Mouse (Mus musculus): Measurements from ENCODE around the gene Car11. TPM values are rescaled to one million over a fixed set of nuclear protein-coding genes. Genes with fewer than 3 reads are reported as not detected.

Gene Car11
- polyA plus RNA-seq, 1 experiment from 2014 or later: 71.4 TPM

GRCm38 (mm10) chr7:45697894-45698293 lies 1.7 kb upstream of the Car11 start:
- ATAC-seq (ENCODE audit: low FRiP score): no peak
- H3K4me2 ChIP-seq: no peak overlapping the region
- no peaks in the 10 kb centered on the region for H3K36me3 ChIP-seq
- no peaks in the 10 kb centered on the region for H3K9me3 ChIP-seq (replicated peaks)
- 0 out of 2 replicates have a peak, but pooled peaks cover 5% of the 10 kb centered on the region for H3K27me3 ChIP-seq (replicated peaks)
- H3K4me3 ChIP-seq (replicated peaks): no peak overlapping the region
- peaks cover 38% of the 10 kb centered on the region for H3K4me1 ChIP-seq
- WGBS: 85% methylated on average over 6 of the region's 7 CpGs
- H3K9ac ChIP-seq (replicated peaks): no peak overlapping the region
- H3K27ac ChIP-seq (replicated peaks): no peak overlapping the region

- ATAC-seq (ENCODE audit: low FRiP score): 0 out of 2 replicates have a peak, but pooled peaks have one; percentile 1
- no peaks in the 10 kb centered on the region for H3K36me3 ChIP-seq
- peak overlapping the region; percentile 58 for H3K4me3 ChIP-seq (replicated peaks)
- WGBS: under 1% methylated on average over 20 of the region's 20 CpGs
- H3K9ac ChIP-seq (replicated peaks): peak overlapping the region; percentile 80
- H3K9me3 ChIP-seq (replicated peaks): no peaks in the 10 kb centered on the region
- H3K27me3 ChIP-seq (replicated peaks): 0 out of 2 replicates have a peak, but pooled peaks cover 5% of the 10 kb centered on the region
- H3K4me2 ChIP-seq: peak overlapping the region; percentile 96
- H3K4me1 ChIP-seq: peaks cover 55% of the 10 kb centered on the region
- H3K27ac ChIP-seq (replicated peaks): peak overlapping the region; percentile 81
Observed at GRCm38 (mm10) chr7:45700301-45701015, 815 bp downstream of the Car11 start.

GRCm38 (mm10) chr7:45701072-45701471 lies 1.4 kb downstream of the Car11 start:
- 0 out of 2 replicates have a peak, but pooled peaks cover 5% of the 10 kb centered on the region for H3K27me3 ChIP-seq (replicated peaks)
- no peak for ATAC-seq (ENCODE audit: low FRiP score)
- no peaks in the 10 kb centered on the region for H3K9me3 ChIP-seq (replicated peaks)
- peaks cover 61% of the 10 kb centered on the region for H3K4me1 ChIP-seq
- H3K9ac ChIP-seq (replicated peaks): peak overlapping the region; percentile 80
- 26% methylated on average over 11 of the region's 11 CpGs for WGBS
- H3K4me2 ChIP-seq: peak overlapping the region; percentile 96
- peak overlapping the region; percentile 81; the same call in 1 of the 2 replicates for H3K27ac ChIP-seq (replicated peaks)
- peak overlapping the region; percentile 58 for H3K4me3 ChIP-seq (replicated peaks)
- no peaks in the 10 kb centered on the region for H3K36me3 ChIP-seq

GRCm38 (mm10) chr7:45701607-45702006 lies 2.0 kb downstream of the Car11 start:
- H3K9ac ChIP-seq (replicated peaks): no peak overlapping the region
- peak overlapping the region; percentile 58; the same call in 1 of the 2 replicates for H3K4me3 ChIP-seq (replicated peaks)
- no peaks in the 10 kb centered on the region for H3K36me3 ChIP-seq
- H3K4me2 ChIP-seq: peak overlapping the region; percentile 96
- ATAC-seq (ENCODE audit: low FRiP score): no peak
- H3K27me3 ChIP-seq (replicated peaks): 0 out of 2 replicates have a peak, but pooled peaks cover 5% of the 10 kb centered on the region
- peaks cover 67% of the 10 kb centered on the region for H3K4me1 ChIP-seq
- no peaks in the 10 kb centered on the region for H3K9me3 ChIP-seq (replicated peaks)
- WGBS: 88% methylated on average over 11 of the region's 11 CpGs
- H3K27ac ChIP-seq (replicated peaks): no peak overlapping the region

GRCm38 (mm10) chr7:45702316-45702715 lies 2.7 kb downstream of the Car11 start:
- no peak for ATAC-seq (ENCODE audit: low FRiP score)
- 93% methylated on average over 11 of the region's 11 CpGs for WGBS
- H3K27me3 ChIP-seq (replicated peaks): 0 out of 2 replicates have a peak, but pooled peaks cover 5% of the 10 kb centered on the region

GRCm38 (mm10) chr7:45702809-45703520 lies 3.3 kb downstream of the Car11 start:
- Histone ChIP-seq H3K9ac (replicated peaks) (peak overlapping the region; percentile 40), H3K27me3 (replicated peaks) (0 out of 2 replicates have a peak, but pooled peaks cover 5% of the 10 kb centered on the region), H3K4me3 (replicated peaks) (peak overlapping the region; percentile 52), H3K4me1 (peaks cover 80% of the 10 kb centered on the region), H3K4me2 (peak overlapping the region; percentile 91), H3K9me3 (replicated peaks) (no peaks in the 10 kb centered on the region), H3K36me3 (no peaks in the 10 kb centered on the region), H3K27ac (replicated peaks) (peak overlapping the region; percentile 88)
- no peak for ATAC-seq (ENCODE audit: low FRiP score)
- WGBS: 91% methylated on average over 17 of the region's 17 CpGs

More at GRCm38 (mm10) chr7:45702316-45702715, 2.7 kb downstream of the Car11 start:
- Histone ChIP-seq H3K4me1 (peaks cover 74% of the 10 kb centered on the region), H3K36me3 (no peaks in the 10 kb centered on the region), H3K9me3 (replicated peaks) (no peaks in the 10 kb centered on the region), H3K4me3 (replicated peaks) (no peak overlapping the region), H3K9ac (replicated peaks) (no peak overlapping the region), H3K27ac (replicated peaks) (no peak overlapping the region), H3K4me2 (no peak overlapping the region)

GRCm38 (mm10) chr7:45703521-45704033 lies 3.9 kb downstream of the Car11 start:
- H3K4me1 ChIP-seq: peaks cover 83% of the 10 kb centered on the region
- no peaks in the 10 kb centered on the region for H3K9me3 ChIP-seq (replicated peaks)
- no peak; the same call in 1 of the 2 replicates for ATAC-seq (ENCODE audit: low FRiP score)
- H3K4me2 ChIP-seq: peak overlapping the region; percentile 91
- H3K27ac ChIP-seq (replicated peaks): peak overlapping the region; percentile 88
- whole genome bisulfite sequencing: 38% methylated on average over 12 of the region's 12 CpGs
- H3K9ac ChIP-seq (replicated peaks): peak overlapping the region; percentile 40
- peak overlapping the region; percentile 52 for H3K4me3 ChIP-seq (replicated peaks)
- H3K36me3 ChIP-seq: no peaks in the 10 kb centered on the region
- 0 out of 2 replicates have a peak, but pooled peaks cover 2% of the 10 kb centered on the region for H3K27me3 ChIP-seq (replicated peaks)

- Histone ChIP-seq H3K9me3 (replicated peaks) (no peaks in the 10 kb centered on the region), H3K27me3 (replicated peaks) (no peaks in the 10 kb centered on the region), H3K4me3 (replicated peaks) (peak overlapping the region; percentile 52), H3K4me2 (peak overlapping the region; percentile 91), H3K9ac (replicated peaks) (peak overlapping the region; percentile 40), H3K27ac (replicated peaks) (peak overlapping the region; percentile 88), H3K36me3 (no peaks in the 10 kb centered on the region), H3K4me1 (peaks cover 87% of the 10 kb centered on the region)
- ATAC-seq (ENCODE audit: low FRiP score): peak; percentile 62
- under 1% methylated on average over 13 of the region's 13 CpGs for whole genome bisulfite sequencing
Observed at GRCm38 (mm10) chr7:45704046-45704559, 4.5 kb downstream of the Car11 start.

- WGBS: under 1% methylated on average over 36 of the region's 36 CpGs
- Histone ChIP-seq H3K4me2 (peak within 1 kb of the TSS; percentile 91), H3K27ac (replicated peaks) (peak within 1 kb of the TSS; percentile 88), H3K9me3 (replicated peaks) (no peaks in the 10 kb centered on the region), H3K4me3 (replicated peaks) (peak within 1 kb of the TSS; percentile 52), H3K36me3 (peaks cover 3% of the 10 kb centered on the region), H3K27me3 (replicated peaks) (no peaks in the 10 kb centered on the region), H3K9ac (replicated peaks) (peak within 1 kb of the TSS; percentile 67), H3K4me1 (peaks cover 87% of the 10 kb centered on the region)
- ATAC-seq (ENCODE audit: low FRiP score): peak; percentile 86
Observed at GRCm38 (mm10) chr7:45704730-45705442, 5.2 kb downstream of the Car11 start, which contains the start of gene Dbp. Gene Dbp, plus strand, starts transcription at chr7:45705088.

- Histone ChIP-seq H3K4me1 (peaks cover 87% of the 10 kb centered on the region), H3K4me3 (replicated peaks) (peak overlapping the region; percentile 52), H3K9me3 (replicated peaks) (no peaks in the 10 kb centered on the region), H3K27me3 (replicated peaks) (no peaks in the 10 kb centered on the region), H3K36me3 (peaks cover 8% of the 10 kb centered on the region), H3K27ac (replicated peaks) (peak overlapping the region; percentile 88), H3K9ac (replicated peaks) (peak overlapping the region; percentile 67), H3K4me2 (peak overlapping the region; percentile 91)
- ATAC-seq (ENCODE audit: low FRiP score): no peak
- WGBS: under 1% methylated on average over 21 of the region's 21 CpGs
Observed at GRCm38 (mm10) chr7:45705443-45705864, 5.8 kb downstream of the Car11 start.

Measured in neural tube, embryonic 15.5 days (tissue).